Mouse (Mus musculus) lung, postnatal 14 days (tissue): ENCODE measurements around the gene Ap4e1.
"Not testable (repeated sequence)": the region's sequence is repeated elsewhere in the genome, so short reads cannot be mapped to it uniquely, and the experiment has no call there.

Experiments
- DNase-seq: peaks from one replicate; pipeline ENCODE4 v3.0.0; 2021

The Ap4e1 gene

DNA sequence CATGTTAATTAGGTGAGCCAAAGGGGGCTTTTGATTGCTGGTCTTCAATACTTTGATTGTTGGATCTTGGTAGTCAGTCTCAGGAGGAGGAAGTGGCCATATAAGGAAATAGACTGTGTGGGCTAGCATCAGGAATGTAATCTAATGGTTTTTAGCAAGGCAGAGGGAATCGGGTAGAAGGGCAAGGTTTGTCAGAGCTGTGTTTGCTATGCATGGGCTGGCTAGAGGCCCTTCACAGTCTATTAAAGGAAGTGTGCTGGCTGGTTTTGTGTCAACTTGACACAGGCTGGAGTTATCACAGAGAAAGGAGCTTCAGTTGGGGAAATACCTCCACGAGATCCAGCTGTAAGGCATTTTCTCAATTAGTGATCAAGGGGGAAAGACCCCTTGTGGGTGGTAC, 70.5 kb downstream of the Ap4e1 start:
- DNase-seq: not testable (repeated sequence)

DNA sequence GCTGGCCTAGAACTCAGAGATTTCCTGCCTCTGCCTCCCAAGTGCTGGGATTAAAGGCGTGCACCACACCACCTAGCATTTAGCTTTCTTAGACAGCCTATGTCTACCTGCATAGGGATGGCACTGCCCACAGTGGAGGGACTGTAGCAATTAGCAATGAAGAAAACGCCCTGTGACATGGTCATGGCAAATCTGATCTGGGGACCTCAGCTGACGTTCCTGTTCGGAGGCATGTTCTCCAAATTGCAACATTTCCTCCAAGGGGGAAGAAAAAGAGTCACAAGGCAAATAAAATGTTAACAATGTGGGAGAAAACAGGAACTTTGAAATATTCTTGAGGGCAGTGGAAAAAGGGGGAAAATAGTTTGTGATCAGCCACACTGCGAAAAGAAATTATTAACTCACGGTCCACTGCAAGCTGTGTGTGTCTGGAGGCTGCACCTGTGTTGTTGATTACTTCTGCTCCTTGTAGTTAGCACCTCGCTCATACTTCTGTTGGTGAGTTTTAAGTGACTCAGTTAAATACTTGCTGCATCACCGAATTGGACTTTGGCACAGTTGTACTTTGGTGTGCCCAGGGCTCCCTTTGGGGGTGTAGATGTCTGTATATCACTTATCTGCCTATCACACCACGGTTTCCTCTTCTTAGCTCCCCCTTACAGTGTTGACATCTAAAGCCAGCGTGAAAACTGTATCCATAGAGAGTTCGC, 71.5 kb downstream of the Ap4e1 start:
- DNase-seq: no peak

DNA sequence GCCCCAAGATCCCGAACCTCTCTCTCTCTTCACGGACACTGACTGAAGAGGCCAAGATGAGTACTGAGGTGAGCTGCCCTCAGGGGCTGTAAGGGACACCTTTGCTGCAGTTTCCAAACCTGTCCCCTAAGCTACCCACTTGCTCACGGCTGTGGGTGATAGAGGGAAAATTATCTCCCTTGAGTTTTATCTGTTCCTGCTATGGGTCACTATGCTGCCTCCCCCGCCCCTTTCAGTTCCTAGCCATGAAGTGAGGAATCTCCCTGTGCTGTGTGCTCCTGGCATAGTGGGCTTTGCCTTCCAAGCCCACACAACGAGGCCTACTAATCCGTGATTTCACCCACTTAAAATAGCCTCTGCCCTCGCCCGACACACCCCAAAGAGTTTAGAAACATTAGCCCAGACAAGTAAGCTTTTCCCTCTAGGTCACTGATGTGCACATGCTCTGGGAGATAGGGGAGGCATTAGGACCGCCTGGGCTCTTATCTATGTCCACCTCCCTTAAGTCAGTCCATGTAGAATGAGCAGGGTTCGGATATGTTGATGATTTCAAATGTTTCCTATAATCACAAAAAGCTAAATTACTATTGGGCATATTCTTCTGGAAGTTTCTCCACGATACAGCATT, 72.2 kb downstream of the Ap4e1 start:
- no peak for DNase-seq

DNA sequence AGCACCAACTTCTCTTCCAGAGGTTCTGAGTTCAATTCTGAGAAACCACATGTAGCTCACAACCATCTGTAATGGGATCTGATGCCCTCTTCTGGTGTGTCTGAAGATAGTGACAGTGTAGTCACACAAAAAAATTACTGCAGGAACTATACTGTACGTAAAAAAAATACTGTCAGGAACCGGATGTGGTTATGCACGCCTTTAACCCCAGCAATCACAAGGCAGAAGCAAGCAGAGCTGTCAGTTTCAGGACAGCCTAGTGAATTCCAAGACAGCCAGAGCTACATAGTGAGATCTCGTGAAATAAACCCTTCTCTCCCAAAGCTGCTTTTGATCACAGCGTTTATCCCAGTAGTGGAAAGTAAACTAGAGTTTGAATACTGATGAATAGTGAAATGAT, 77.7 kb downstream of the Ap4e1 start:
- no peak for DNase-seq

DNA sequence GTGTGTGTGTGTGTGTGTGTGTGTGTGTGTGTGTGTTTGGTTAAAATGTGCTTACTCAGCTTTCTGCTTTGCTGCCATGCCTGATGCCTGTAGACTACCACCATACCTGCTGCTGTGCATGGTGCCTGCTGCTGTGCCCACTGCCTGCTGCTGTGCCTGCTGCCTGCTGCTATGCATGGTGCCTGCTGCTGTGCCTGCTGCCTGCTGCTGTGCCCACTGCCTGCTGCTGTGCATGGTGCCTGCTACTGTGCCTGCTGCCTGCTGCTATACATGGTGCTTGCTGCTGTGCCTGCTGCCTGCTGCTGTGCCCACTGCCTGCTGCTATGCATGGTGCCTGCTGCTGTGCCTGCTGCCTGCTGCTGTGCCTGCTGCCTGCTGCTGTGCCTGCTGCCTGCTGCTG, 81.6 kb downstream of the Ap4e1 start:
- DNase-seq: not testable (repeated sequence)

DNA sequence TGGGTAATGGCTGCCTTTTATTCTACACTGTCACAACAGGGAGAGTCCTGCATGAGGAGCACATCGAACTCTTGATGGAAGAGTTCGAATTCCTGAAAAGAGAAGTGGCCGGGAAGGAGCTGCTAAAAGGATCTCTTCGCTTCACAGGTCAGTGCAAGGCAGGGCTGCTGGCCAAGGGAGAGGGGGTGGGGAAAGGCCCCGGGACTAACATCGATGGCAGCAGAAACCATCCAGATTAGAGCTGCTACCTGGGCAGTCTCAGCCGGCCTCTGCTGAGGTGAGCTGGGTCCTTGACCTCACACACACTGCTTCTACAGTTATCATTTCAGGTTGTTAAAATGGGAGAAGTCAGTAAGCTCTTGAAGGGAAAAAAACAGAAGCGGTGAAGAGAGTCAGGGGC, 83.5 kb downstream of the Ap4e1 start:
- no peak for DNase-seq

DNA sequence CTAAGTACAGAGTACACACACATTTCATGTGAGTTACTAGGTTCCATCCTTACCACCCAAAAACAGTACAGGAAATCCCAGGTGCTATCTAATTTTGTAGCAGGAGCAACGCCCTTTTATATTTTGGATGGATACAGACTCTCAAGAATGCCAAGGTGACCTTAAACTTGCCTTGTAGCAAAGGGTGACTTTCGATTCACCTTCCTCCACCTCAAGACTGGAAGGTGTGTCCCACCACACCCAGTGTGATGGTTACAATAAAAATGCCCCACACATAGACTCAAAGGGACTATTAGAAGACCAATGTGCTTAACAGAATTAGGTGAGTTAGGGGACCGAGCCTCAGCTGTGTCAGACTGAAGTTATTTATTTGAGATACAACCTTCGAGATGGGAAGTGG, 100.5 kb downstream of the Ap4e1 start:
- DNase-seq: no peak
